Mouse (Mus musculus): ENCODE results near the gene Ascc1.

- TF ChIP-seq POLR2A (IDR thresholded peaks at IDR 0.05; ENCODE audit: low read depth, low read length): no peak
- no peak for TF ChIP-seq CTCF (IDR thresholded peaks at IDR 0.05; ENCODE audit: extremely low read depth, insufficient read length, insufficient replicate concordance, low read depth, low read length)
These were observed 104.1 kb downstream of the Ascc1 start for GRCm38 (mm10) chr10:60106531-60107186.
